Mouse (Mus musculus) cerebellum, adult 11-12 months (tissue): ENCODE data around the gene Tmprss12.
A peak's percentile ranks its signal among the peaks of the same experiment; 100 is the strongest.
"Not testable (repeated sequence)": the region's sequence is repeated elsewhere in the genome, so short reads cannot be mapped to it uniquely, and the experiment has no call there.

Experiments used
- DNase-seq: peaks from one replicate; pipeline ENCODE4 v3.0.0; 2022

Tmprss12 gene

GRCm38 (mm10) chr15:100274790-100275559 lies 5.7 kb upstream of the Tmprss12 start:
- no peak for DNase-seq

GRCm38 (mm10) chr15:100276403-100276802 lies 4.2 kb upstream of the Tmprss12 start:
- no peak for DNase-seq

GRCm38 (mm10) chr15:100277586-100277985 lies 3.1 kb upstream of the Tmprss12 start:
- DNase-seq = no peak

DNA sequence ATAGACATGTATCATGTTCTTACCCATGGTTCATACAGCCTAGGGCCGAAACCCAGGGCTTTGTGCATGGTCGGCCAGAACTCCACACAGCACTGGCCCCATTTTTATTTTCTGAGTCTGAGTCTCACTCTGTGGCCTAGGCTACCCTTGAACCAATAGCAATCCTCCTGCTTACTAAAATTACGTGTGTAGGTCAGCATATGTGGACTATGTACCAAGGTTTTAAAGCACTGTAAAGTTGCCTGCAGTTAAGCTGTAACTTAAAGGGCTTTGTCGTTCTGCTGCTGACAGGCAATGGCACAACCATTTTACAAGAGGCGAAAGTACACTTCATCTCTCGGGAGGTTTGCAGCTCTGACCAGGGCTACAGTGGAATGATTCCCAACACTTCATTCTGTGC lies 8.3 kb downstream of the Tmprss12 start:
- no peak for DNase-seq

DNA sequence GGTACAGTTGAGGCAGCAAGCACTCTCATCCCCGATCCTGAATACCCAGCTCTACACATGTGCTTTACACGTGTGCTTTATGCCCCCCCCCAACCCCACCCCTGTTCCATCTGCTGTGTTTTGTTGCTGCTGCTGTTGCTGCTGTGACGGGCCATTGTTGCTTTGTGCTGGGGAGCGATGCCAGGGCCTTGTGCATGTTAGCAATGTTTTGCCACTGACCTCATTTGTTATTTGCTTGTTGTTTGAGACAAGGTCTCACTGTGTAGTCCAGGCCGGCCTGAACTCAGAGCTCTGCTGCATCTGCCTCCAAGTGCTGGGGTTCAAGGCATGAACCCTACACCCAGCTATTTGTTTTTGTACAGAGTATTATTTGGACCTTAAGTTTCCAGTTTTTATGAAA lies 10.2 kb downstream of the Tmprss12 start:
- DNase-seq = no peak

- no peak for DNase-seq
Measured at GRCm38 (mm10) chr15:100292326-100292725, 11.7 kb downstream of the Tmprss12 start.

DNA sequence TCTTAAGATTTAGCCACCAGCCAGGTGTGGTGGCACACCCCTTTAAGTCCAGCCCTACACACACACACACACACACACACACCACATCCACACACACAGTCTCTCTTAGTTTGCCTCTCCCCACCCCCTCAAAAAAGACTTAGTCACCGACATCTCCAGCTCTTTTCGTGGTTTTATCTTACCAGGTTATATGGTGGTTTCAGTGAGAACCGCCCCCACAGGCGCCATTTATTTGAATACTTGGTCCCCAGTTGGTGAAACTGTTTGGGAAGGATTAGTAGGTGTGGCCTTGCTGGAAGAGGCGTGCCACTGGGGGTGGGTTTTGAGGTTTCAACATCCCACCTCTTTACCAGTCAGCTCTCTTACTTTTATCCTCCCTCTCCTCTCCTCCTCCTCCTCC lies 17.2 kb downstream of the Tmprss12 start:
- no peak for DNase-seq

DNA sequence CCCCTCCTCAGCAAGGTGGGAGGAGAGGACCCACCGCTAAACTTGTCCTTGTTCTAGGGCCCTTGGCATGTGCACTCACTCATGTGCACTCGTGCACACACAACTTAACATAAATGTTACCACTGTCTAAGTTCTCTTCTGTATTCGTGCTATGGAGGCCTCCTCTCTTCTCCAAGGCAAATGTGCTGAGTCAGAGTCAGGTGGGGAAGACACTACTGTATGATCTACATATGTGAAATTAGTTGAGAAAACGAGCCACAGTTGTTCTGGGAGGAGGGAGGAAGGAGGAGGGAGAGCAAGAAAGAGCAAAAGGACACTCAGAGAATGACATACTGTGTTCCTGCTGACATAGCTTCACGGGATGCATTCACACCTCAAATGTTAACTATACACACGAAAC lies 19.9 kb downstream of the Tmprss12 start:
- DNase-seq = no peak

GRCm38 (mm10) chr15:100301556-100301955 lies 20.9 kb downstream of the Tmprss12 start:
- no peak for DNase-seq

DNA sequence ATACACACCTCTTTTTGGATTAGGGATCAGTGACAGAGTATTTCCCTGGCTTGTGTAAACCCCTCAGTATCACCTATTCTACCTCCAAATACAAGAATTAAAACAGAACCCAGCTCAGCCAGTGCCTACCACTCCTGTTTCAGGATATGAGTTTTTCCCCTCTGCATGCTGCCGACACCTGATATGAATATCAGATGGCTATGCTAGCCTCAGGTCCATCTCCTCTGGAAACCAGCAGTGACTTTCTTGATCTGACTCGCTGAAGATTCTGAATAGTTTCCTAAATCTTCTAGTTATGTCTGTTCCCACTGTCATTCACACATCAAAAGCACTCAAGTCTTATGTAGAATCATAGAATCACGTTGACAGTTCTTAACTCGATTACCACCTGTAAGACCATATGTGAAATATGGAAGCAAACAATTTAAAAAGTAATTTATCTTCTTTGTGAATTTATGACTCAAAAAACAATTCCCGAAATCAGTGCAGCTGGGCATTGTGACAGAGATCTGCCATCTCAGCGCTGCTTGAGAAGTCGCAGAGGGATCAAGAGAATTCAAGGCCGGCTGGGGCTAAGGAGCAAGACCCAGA lies 22.9 kb downstream of the Tmprss12 start:
- no peak for DNase-seq

- DNase-seq = peak; percentile 87
Measured at GRCm38 (mm10) chr15:100304019-100304991, 23.7 kb downstream of the Tmprss12 start, which contains the start of gene Mettl7a1. Gene Mettl7a1 (plus strand): TSS chr15:100304140.

DNA sequence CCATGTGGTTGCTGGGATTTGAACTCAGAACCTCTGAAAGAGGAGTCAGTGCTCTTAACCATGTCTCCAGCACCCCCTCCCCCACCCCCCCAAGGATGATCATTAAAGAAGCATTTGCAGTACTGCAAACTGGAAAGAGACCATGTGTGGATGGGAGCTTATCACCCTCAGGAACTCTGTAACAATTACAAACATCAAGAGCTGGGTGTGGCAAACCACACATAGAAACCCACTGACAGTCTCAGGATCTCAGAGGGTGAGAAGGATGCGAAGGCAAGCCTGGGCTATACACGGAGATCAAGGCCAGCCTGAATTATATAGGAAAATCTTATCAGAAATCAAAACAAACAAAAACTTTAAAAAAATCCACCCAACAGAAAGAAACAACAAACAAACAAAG lies 25.6 kb downstream of the Tmprss12 start:
- no peak for DNase-seq

- peak; percentile 44 for DNase-seq
Measured at GRCm38 (mm10) chr15:100307438-100308096, 26.9 kb downstream of the Tmprss12 start.

DNA sequence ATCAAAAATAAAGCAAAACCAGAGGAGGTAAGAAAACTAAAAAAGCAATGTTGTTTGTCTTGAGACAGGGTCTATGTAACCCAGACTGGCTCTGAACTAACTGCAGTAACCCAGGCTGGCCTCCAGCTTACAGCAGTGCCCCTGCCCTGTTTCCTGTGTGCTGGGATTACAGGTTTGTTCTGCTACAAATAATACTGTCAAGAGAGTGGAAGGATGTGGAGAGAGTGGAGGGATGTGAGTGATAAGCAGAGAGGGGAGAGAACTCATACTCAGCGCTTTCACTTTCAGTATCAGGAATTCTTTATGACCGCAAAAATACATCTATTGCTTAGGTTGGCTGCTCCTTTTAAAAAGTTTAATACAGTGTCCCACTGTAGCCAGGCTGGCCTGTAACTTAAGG lies 31.7 kb downstream of the Tmprss12 start:
- DNase-seq = no peak

- no peak for DNase-seq
Measured at GRCm38 (mm10) chr15:100314448-100315145, 34.0 kb downstream of the Tmprss12 start.

DNA sequence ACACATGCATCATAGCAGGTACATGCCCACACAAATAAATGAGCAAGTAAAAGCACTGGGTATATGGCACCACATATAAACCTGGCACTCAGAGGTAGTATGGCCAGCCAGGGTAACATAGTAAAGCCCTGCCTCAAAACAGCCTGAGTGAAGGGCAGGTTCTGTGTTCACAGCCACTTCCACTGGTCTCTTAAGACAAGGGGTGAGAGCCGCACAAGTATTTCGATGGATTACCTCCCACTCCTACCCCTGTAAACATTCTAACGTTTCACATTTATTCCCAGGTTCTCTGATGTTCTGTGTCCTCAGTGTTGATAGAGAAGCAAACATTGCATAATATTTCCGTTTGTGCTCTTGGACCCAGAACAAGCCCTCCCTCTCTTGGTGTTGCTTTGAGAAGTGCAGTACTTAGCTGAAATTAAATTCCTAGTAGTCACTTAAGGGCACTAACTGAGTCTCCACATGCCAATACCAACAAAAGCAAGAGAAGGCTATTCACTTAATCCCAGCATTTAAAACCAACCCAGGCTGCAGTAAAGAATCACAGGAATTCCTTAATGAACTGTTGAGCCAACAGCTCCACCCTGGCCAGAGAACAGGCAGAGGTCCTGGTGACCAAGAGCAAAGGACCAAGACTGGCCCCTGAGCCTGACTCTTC lies 37.5 kb downstream of the Tmprss12 start:
- DNase-seq = not testable (repeated sequence)

- DNase-seq = no peak
Measured at GRCm38 (mm10) chr15:100319884-100320283, 39.2 kb downstream of the Tmprss12 start.

GRCm38 (mm10) chr15:100320295-100320905 lies 39.8 kb downstream of the Tmprss12 start:
- no peak for DNase-seq

DNA sequence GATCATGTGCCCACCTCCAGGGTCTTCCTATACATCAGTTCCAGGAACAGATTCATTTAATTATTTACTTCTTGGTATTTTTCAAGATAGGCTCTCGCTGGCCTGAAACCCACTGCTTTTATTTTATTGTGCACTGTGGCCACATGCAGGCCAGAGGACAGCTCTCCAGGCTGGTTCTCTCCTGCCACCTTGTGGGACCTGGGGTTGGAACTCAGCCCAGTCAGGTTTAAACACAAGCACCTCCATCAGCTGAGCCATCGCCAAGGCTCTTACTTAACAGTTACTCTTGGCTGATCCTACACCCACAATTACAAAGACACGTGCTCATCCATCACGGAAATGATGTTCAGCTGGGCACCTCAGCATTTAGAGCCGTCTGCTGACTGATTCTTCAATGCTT lies 40.5 kb downstream of the Tmprss12 start:
- DNase-seq = peak; percentile 64

GRCm38 (mm10) chr15:100324021-100324591 lies 43.5 kb downstream of the Tmprss12 start:
- no peak for DNase-seq

DNA sequence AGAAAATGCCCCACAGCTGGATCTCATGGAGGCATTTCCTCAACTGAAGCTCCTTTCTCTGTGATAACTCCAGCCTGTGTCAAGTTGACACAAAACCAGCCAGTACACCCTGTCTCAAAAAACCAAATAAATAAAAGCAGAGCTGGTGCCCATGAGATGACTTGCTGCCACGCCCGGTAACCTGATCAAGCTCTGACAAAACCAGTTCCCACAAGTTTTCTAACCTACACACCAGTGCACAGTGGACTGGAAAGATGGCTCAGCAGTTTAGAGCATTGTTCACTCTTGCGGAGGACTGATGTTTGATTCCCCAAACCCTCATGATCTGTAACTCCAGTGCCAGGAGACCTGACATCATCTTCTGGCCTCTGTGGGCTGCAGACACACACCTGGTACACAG lies 44.6 kb downstream of the Tmprss12 start:
- no peak for DNase-seq
